Mouse (Mus musculus): ENCODE data around the gene Ugdh. TPM values are rescaled to one million over a fixed set of nuclear protein-coding genes. Genes with fewer than 3 reads are reported as not detected.

Gene Ugdh
- total RNA-seq, 2 experiments from 2014 or later, result 14.2 to 22.1 TPM

Other genes with a start within 250 kb of the Ugdh start
- gene Wdr19, start 236.3 kb downstream of the Ugdh start, total RNA-seq (2021), result 1 to 10 TPM in 1 of 2 experiments, under 1 TPM in 1; 0.89 to 1.2 TPM
- gene Rfc1, start 100.3 kb downstream of the Ugdh start, total RNA-seq (2021), result 10 to 100 TPM; 31.7 to 38.4 TPM
- 1 to 10 TPM in 1 of 2 experiments, under 1 TPM in 1; 0.22 to 1.7 TPM for gene Klb, start 87.6 kb downstream of the Ugdh start, total RNA-seq (2021)
- 1,000 to 10,000 TPM in 1 of 2 experiments, 100 to 1,000 TPM in 1; 684 to 1,088 TPM for gene Rpl9, start 44.5 kb downstream of the Ugdh start, total RNA-seq (2021)
- 10 to 100 TPM; 54.8 to 76.9 TPM for gene Lias, start 44.5 kb downstream of the Ugdh start, total RNA-seq (2021)
- gene Gm43552, start 56.9 kb upstream of the Ugdh start, total RNA-seq (2021), result 1 to 10 TPM in 1 of 2 experiments, not detected in 1; 4.0 TPM
- gene Smim14, start 101.2 kb upstream of the Ugdh start, total RNA-seq (2021), result 100 to 1,000 TPM in 1 of 2 experiments, 10 to 100 TPM in 1; 94.3 to 101 TPM
- gene Ube2k, start 101.3 kb upstream of the Ugdh start, total RNA-seq (2021), result 10 to 100 TPM; 62.9 to 64.2 TPM

Data from heart, adult 18-20 months (tissue).